Mouse (Mus musculus) liver, embryonic 14.5 days (tissue): ENCODE measurements around the gene Trabd2b. TPM values are rescaled to one million over a fixed set of nuclear protein-coding genes. Genes with fewer than 3 reads are reported as not detected.

Source experiments
- ATAC-seq: fragments of 200-750 bp; cut with Nextera tagmentation; 2 replicates; pipeline ENCODE4 v1.8.0; 2017; ENCODE audit warnings: moderate number of reproducible peaks, mild to moderate bottlenecking, moderate library complexity; ENCODE audit not compliant: insufficient read depth
- DNase-seq, 3 experiments: peaks; one replicate each; pipeline ENCODE4 v3.0.0-alpha.2; 2012 to 2013; ENCODE audit warnings: low read depth in 3 of 3, low spot score in 3 of 3
- H3K27ac ChIP-seq: fragments of 300-500 bp; sonication (generic); 2 replicates; pipeline ENCODE4 v1.5.1; 2014; ENCODE audit warnings: moderate library complexity, mild to moderate bottlenecking, control low read depth, inconsistent platforms
- H3K27me3 ChIP-seq: fragments of 300-500 bp; sonication (generic); 2 replicates; pipeline ENCODE4 v1.6.1; 2014; ENCODE audit warnings: mild to moderate bottlenecking, low read length, moderate library complexity; ENCODE audit not compliant: control insufficient read depth, insufficient read depth
- H3K36me3 ChIP-seq: fragments of 300-500 bp; sonication (generic); replicated peaks from 2 replicates; pipeline ENCODE4 v1.6.1; 2014; ENCODE audit warnings: low read depth; ENCODE audit not compliant: control insufficient read depth, insufficient read depth
- H3K4me1 ChIP-seq, 2 experiments: fragments of 200-500 bp in 1 of 2; fragments of 300-500 bp in 1 of 2; sonication (generic) in 1 of 2; replicated peaks; 2 replicates each; pipeline ENCODE4 v1.6.1; 2012 to 2014; ENCODE audit warnings: antibody characterized with exemption in 1 of 2, inconsistent platforms in 1 of 2, low read length in 1 of 2; ENCODE audit not compliant: control insufficient read depth in 2 of 2, insufficient read depth in 2 of 2
- H3K4me2 ChIP-seq: fragments of 300-500 bp; sonication (generic); 2 replicates; pipeline ENCODE4 v1.6.1; 2014; ENCODE audit warnings: low read depth, mild to moderate bottlenecking, control low read depth, moderate library complexity
- H3K4me3 ChIP-seq, 2 experiments: fragments of 200-500 bp in 1 of 2; fragments of 300-500 bp in 1 of 2; sonication (generic) in 1 of 2; 2 replicates each; pipeline ENCODE4 v1.5.1; 2012 to 2014; ENCODE audit warnings: low read depth in 2 of 2, low read length in 2 of 2, mild to moderate bottlenecking in 2 of 2, control low read depth in 1 of 2, inconsistent platforms in 1 of 2, moderate library complexity in 1 of 2; ENCODE audit not compliant: insufficient read depth in 1 of 2
- H3K9ac ChIP-seq: fragments of 300-500 bp; sonication (generic); replicated peaks from 2 replicates; pipeline ENCODE4 v1.6.1; 2014; ENCODE audit warnings: mild to moderate bottlenecking, control low read depth, moderate library complexity
- H3K9me3 ChIP-seq: fragments of 300-500 bp; sonication (generic); 2 replicates; pipeline ENCODE4 v1.6.1; 2016; ENCODE audit warnings: low read length, mixed read lengths; ENCODE audit not compliant: control insufficient read depth
- CTCF ChIP-seq: IDR thresholded peaks from 2 replicates; pipeline ENCODE4 v1.5.1; 2016; ENCODE audit warnings: antibody characterized with exemption, low read depth, control low read depth
- EP300 ChIP-seq: IDR thresholded peaks from 2 replicates; pipeline ENCODE4 v1.6.1; 2016; ENCODE audit warnings: antibody characterized with exemption, low read depth
- WGBS: fragments of 180-500 bp; shearing (Covaris S2); extraction: QIAGEN DNeasy Blood & Tissue Kit; methylation state at CpG from one replicate; pipeline ENCODE4 v1.1.7; 2014; ENCODE audit not compliant: insufficient replicate concordance; 5-methylcytosine and 5-hydroxymethylcytosine counted together
- polyA plus RNA-seq, 2 experiments: library from polyadenylated mRNA; depleted of rRNA in 1 of 2; stranded (reverse) in 1 of 2; unstranded in 1 of 2; fragments of >200 nt; fragmentation: Nextera tagmentation in 1 of 2; extraction: Ambion mirVana in 1 of 2; gene quantifications; 2 replicates each; pipeline versions ENCODE4 v1.2.1 to v1.2.3; 2012 to 2014

The Trabd2b gene
- polyA plus RNA-seq, 2 experiments = 0.04 to 0.09 TPM

- Histone ChIP-seq H3K4me1 (no peaks in the 10 kb centered on the region), H3K27me3 (no peaks in the 10 kb centered on the region), H3K4me2 (no peak overlapping the region), H3K36me3 (no peaks in the 10 kb centered on the region), H3K9ac (no peak overlapping the region), H3K27ac (no peak overlapping the region), H3K9me3 (no peaks in the 10 kb centered on the region), H3K4me3 (no peak overlapping the region)
- DNase-seq (no peak), ATAC-seq (no peak)
- 46% methylated on average over 5 of the region's 5 CpGs for WGBS
- TF ChIP-seq EP300 (no peak), CTCF (no peak)
These were observed 53.1 kb downstream of the Trabd2b start for GRCm38 (mm10) chr4:114459591-114459990.

- ATAC-seq (no peak), DNase-seq (no peak)
- Histone ChIP-seq H3K9me3 (no peaks in the 10 kb centered on the region), H3K36me3 (no peaks in the 10 kb centered on the region), H3K4me3 (no peak overlapping the region), H3K9ac (no peak overlapping the region), H3K27ac (no peak overlapping the region), H3K4me2 (no peak overlapping the region), H3K27me3 (no peaks in the 10 kb centered on the region), H3K4me1 (no peaks in the 10 kb centered on the region)
- TF ChIP-seq EP300 = no peak
- WGBS = 53% methylated on average over 5 of the region's 5 CpGs
These were observed 53.9 kb downstream of the Trabd2b start for GRCm38 (mm10) chr4:114460401-114460800.

- Histone ChIP-seq H3K4me2 (no peak overlapping the region), H3K27me3 (no peaks in the 10 kb centered on the region), H3K27ac (no peak overlapping the region), H3K9me3 (no peaks in the 10 kb centered on the region), H3K4me3 (no peak overlapping the region), H3K36me3 (no peaks in the 10 kb centered on the region), H3K4me1 (no peaks in the 10 kb centered on the region), H3K9ac (no peak overlapping the region)
- DNase-seq (no peak), ATAC-seq (no peak)
- TF ChIP-seq EP300 (no peak), CTCF (no peak)
- 63% methylated on average over 5 of the region's 5 CpGs for WGBS
These were observed 54.6 kb downstream of the Trabd2b start for GRCm38 (mm10) chr4:114461093-114461492.

GRCm38 (mm10) chr4:114465641-114466040, 59.1 kb downstream of the Trabd2b start:
- 50% methylated on average over 2 of the region's 2 CpGs for WGBS
- DNase-seq = no peak
- Histone ChIP-seq H3K4me1 (no peaks in the 10 kb centered on the region), H3K4me2 (no peak overlapping the region), H3K27me3 (no peaks in the 10 kb centered on the region), H3K9me3 (no peaks in the 10 kb centered on the region), H3K4me3 (no peak overlapping the region), H3K36me3 (no peaks in the 10 kb centered on the region), H3K9ac (no peak overlapping the region), H3K27ac (no peak overlapping the region)
- no peak for ATAC-seq
- no peak for TF ChIP-seq CTCF
- TF ChIP-seq EP300 = no peak

GRCm38 (mm10) chr4:114467371-114468094, 61.0 kb downstream of the Trabd2b start:
- TF ChIP-seq EP300 (no peak), CTCF (no peak)
- Histone ChIP-seq H3K27ac (no peak overlapping the region), H3K4me3 (no peak overlapping the region), H3K9me3 (no peaks in the 10 kb centered on the region), H3K27me3 (no peaks in the 10 kb centered on the region), H3K4me1 (no peaks in the 10 kb centered on the region), H3K36me3 (no peaks in the 10 kb centered on the region), H3K9ac (no peak overlapping the region), H3K4me2 (no peak overlapping the region)
- WGBS = 8% methylated on average over 6 of the region's 6 CpGs
- no peak for DNase-seq
- no peak for ATAC-seq
